Mouse (Mus musculus) embryonic facial prominence, embryonic 10.5 days (tissue): Measurements from ENCODE around the gene Olfr773. TPM values are rescaled to one million over a fixed set of nuclear protein-coding genes. Genes with fewer than 3 reads are reported as not detected.
"Not testable (repeated sequence)": the region's sequence is repeated elsewhere in the genome, so short reads cannot be mapped to it uniquely, and the experiment has no call there.

Source experiments
- DNase-seq: peaks from one replicate; pipeline ENCODE4 v3.0.0-alpha.2; 2017; ENCODE audit warnings: low spot score
- H3K27ac ChIP-seq: fragments of 300-500 bp; sonication (generic); replicated peaks from 2 replicates; pipeline ENCODE4 v1.5.1; 2016; ENCODE audit warnings: mild to moderate bottlenecking
- H3K27me3 ChIP-seq: fragments of 300-500 bp; sonication (generic); replicated peaks from 2 replicates; pipeline ENCODE4 v1.6.1; 2016; ENCODE audit warnings: low read depth, mild to moderate bottlenecking; ENCODE audit not compliant: poor library complexity, severe bottlenecking
- H3K36me3 ChIP-seq: fragments of 300-500 bp; sonication (generic); replicated peaks from 2 replicates; pipeline ENCODE4 v1.6.1; 2016; ENCODE audit warnings: mild to moderate bottlenecking, moderate library complexity
- H3K4me1 ChIP-seq: fragments of 300-500 bp; sonication (generic); 2 replicates; pipeline ENCODE4 v1.6.1; 2016
- H3K4me3 ChIP-seq: fragments of 300-500 bp; sonication (generic); 2 replicates; pipeline ENCODE4 v1.5.1; 2016; ENCODE audit warnings: mild to moderate bottlenecking, moderate library complexity
- H3K9me3 ChIP-seq: fragments of 300-500 bp; sonication (generic); 2 replicates; pipeline ENCODE4 v1.6.1; 2016; ENCODE audit warnings: mild to moderate bottlenecking
- WGBS: fragments of 180-500 bp; shearing (Covaris S2); methylation state at CpG from one replicate; pipeline ENCODE4 v1.1.7; 2016; 5-methylcytosine and 5-hydroxymethylcytosine counted together
- polyA plus RNA-seq: library from polyadenylated mRNA; unstranded; fragments of >200 nt; fragmentation: Nextera tagmentation; extraction: Ambion mirVana; gene quantifications from 2 replicates; pipeline ENCODE4 v1.2.1, GENCODE M21; 2016

The Olfr773 gene
- not detected in 2 replicates for polyA plus RNA-seq

- H3K36me3 ChIP-seq, DNase-seq, H3K27me3 ChIP-seq, H3K9me3 ChIP-seq, H3K27ac ChIP-seq, H3K4me3 ChIP-seq, H3K4me1 ChIP-seq: not testable (repeated sequence)
These were observed at the start of gene Olfr773 for GRCm38 (mm10) chr10:129187319-129187718. Gene Olfr773 (minus strand): TSS chr10:129187419.

- Histone ChIP-seq H3K4me3 (no peak within 1 kb of the TSS), H3K4me1 (no peaks in the 10 kb centered on the region), H3K9me3 (no peaks in the 10 kb centered on the region), H3K27ac (no peak within 1 kb of the TSS), H3K27me3 (no peaks in the 10 kb centered on the region), H3K36me3 (no peaks in the 10 kb centered on the region)
- no peak for DNase-seq
- WGBS = 80% methylated on average over 2 of the region's 2 CpGs
These were observed 48.7 kb upstream of the Olfr773 start, which contains the start of gene Olfr774 for GRCm38 (mm10) chr10:129235904-129236303. Gene Olfr774 (plus strand): TSS chr10:129236204.

GRCm38 (mm10) chr10:129230737-129231136 is 43.5 kb upstream of the Olfr773 start:
- no peak for DNase-seq
- H3K27me3 ChIP-seq = no peaks in the 10 kb centered on the region
- H3K4me1 ChIP-seq = no peaks in the 10 kb centered on the region
- no peaks in the 10 kb centered on the region for H3K36me3 ChIP-seq
- no peak overlapping the region for H3K27ac ChIP-seq
- 77% methylated on average over 1 of the region's 1 CpGs for WGBS
- peaks cover 3% of the 10 kb centered on the region; the same call in 1 of the 2 replicates for H3K9me3 ChIP-seq
- no peak overlapping the region for H3K4me3 ChIP-seq

GRCm38 (mm10) chr10:129177821-129178220 is 9.4 kb downstream of the Olfr773 start, which contains the start of gene Olfr772:
Gene Olfr772 (minus strand): TSS chr10:129177921.
- H3K27ac ChIP-seq, DNase-seq, H3K4me3 ChIP-seq, H3K9me3 ChIP-seq, H3K27me3 ChIP-seq, H3K4me1 ChIP-seq, H3K36me3 ChIP-seq: not testable (repeated sequence)
- WGBS = 84% methylated on average over 4 of the region's 4 CpGs

- H3K27me3 ChIP-seq = no peaks in the 10 kb centered on the region
- no peak for DNase-seq
- 91% methylated on average over 1 of the region's 1 CpGs for WGBS
These were observed 22.6 kb downstream of the Olfr773 start, which contains the start of gene Olfr771 for GRCm38 (mm10) chr10:129164651-129165050. Gene Olfr771 (minus strand): TSS chr10:129164751.

GRCm38 (mm10) chr10:129138898-129139297 is 48.3 kb downstream of the Olfr773 start, which contains the start of gene Olfr770:
Gene Olfr770 (minus strand): TSS chr10:129138998.
- WGBS = 87% methylated on average over 2 of the region's 2 CpGs
- no peaks in the 10 kb centered on the region for H3K4me1 ChIP-seq
- no peaks in the 10 kb centered on the region for H3K27me3 ChIP-seq
- H3K4me3 ChIP-seq = no peak within 1 kb of the TSS
- DNase-seq = no peak
- no peak within 1 kb of the TSS for H3K27ac ChIP-seq
- no peaks in the 10 kb centered on the region for H3K36me3 ChIP-seq
- no peaks in the 10 kb centered on the region for H3K9me3 ChIP-seq

More at GRCm38 (mm10) chr10:129164651-129165050, 22.6 kb downstream of the Olfr773 start, which contains the start of gene Olfr771:
- Histone ChIP-seq H3K4me3 (no peak within 1 kb of the TSS), H3K36me3 (no peaks in the 10 kb centered on the region), H3K9me3 (no peaks in the 10 kb centered on the region), H3K4me1 (no peaks in the 10 kb centered on the region), H3K27ac (no peak within 1 kb of the TSS)

Other genes with a start within 250 kb of the Olfr773 start
- gene Mettl7b, start 226.4 kb downstream of the Olfr773 start, polyA plus RNA-seq = not detected in 2 replicates
- gene Olfr9, start 198.0 kb downstream of the Olfr773 start, polyA plus RNA-seq = not detected in 2 replicates
- not detected in 2 replicates for gene Olfr763, start 176.6 kb downstream of the Olfr773 start, polyA plus RNA-seq
- not detected in 2 replicates for gene Olfr764-ps1, start 147.5 kb downstream of the Olfr773 start, polyA plus RNA-seq
- not detected in 2 replicates for gene Olfr765, start 137.4 kb downstream of the Olfr773 start, polyA plus RNA-seq
- gene Olfr766-ps1, start 118.4 kb downstream of the Olfr773 start, polyA plus RNA-seq = not detected in 2 replicates
- gene Olfr767, start 104.5 kb downstream of the Olfr773 start, polyA plus RNA-seq = not detected in 2 replicates
- not detected in 2 replicates for gene Olfr768, start 88.0 kb downstream of the Olfr773 start, polyA plus RNA-seq
- not detected in 2 replicates for gene Olfr769, start 69.6 kb downstream of the Olfr773 start, polyA plus RNA-seq
- gene Olfr770, start 48.4 kb downstream of the Olfr773 start, polyA plus RNA-seq = not detected in 2 replicates
- gene Olfr771, start 22.7 kb downstream of the Olfr773 start, polyA plus RNA-seq = not detected in 2 replicates
- not detected in 2 replicates for gene Olfr772, start 9.5 kb downstream of the Olfr773 start, polyA plus RNA-seq
- gene Olfr774, start 48.8 kb upstream of the Olfr773 start, polyA plus RNA-seq = not detected in 2 replicates
- gene Olfr775, start 61.0 kb upstream of the Olfr773 start, polyA plus RNA-seq = not detected in 2 replicates
- gene Olfr776, start 71.7 kb upstream of the Olfr773 start, polyA plus RNA-seq = not detected in 2 replicates
- not detected in 2 replicates for gene Olfr777, start 84.1 kb upstream of the Olfr773 start, polyA plus RNA-seq
- gene Olfr780, start 130.7 kb upstream of the Olfr773 start, polyA plus RNA-seq = not detected in 2 replicates
- gene Olfr781, start 141.4 kb upstream of the Olfr773 start, polyA plus RNA-seq = not detected in 2 replicates
- not detected in 2 replicates for gene Olfr782, start 161.4 kb upstream of the Olfr773 start, polyA plus RNA-seq
- gene Olfr784, start 196.7 kb upstream of the Olfr773 start, polyA plus RNA-seq = 0.05 and 0.06 TPM in 2 replicates
- gene Olfr785, start 218.0 kb upstream of the Olfr773 start, polyA plus RNA-seq = not detected in 2 replicates
- not detected in 2 replicates for gene Olfr786, start 239.9 kb upstream of the Olfr773 start, polyA plus RNA-seq